Mouse (Mus musculus) midbrain, embryonic 13.5 days (tissue): ENCODE measurements at regions not wholly inside any gene's neighbourhood (a gene's known extent, or its start where the extent isn't known, plus 50 kb on each side); places are given as distances from the start of the nearest gene placed in this dataset.

Experiments used
- ATAC-seq: fragments of 200-750 bp; cut with Nextera tagmentation; 2 replicates; pipeline ENCODE4 v1.8.0; 2017; ENCODE audit warnings: mild to moderate bottlenecking, moderate TSS enrichment, moderate library complexity
- H3K27ac ChIP-seq: fragments of 300-500 bp; sonication (generic); 2 replicates; pipeline ENCODE4 v1.5.1; 2015; ENCODE audit warnings: inconsistent platforms, mild to moderate bottlenecking, moderate library complexity
- H3K27me3 ChIP-seq: fragments of 300-500 bp; sonication (generic); 2 replicates; pipeline ENCODE4 v1.6.1; 2015; ENCODE audit warnings: mild to moderate bottlenecking, inconsistent platforms
- H3K36me3 ChIP-seq: fragments of 300-500 bp; sonication (generic); 2 replicates; pipeline ENCODE4 v1.6.1; 2015; ENCODE audit warnings: mild to moderate bottlenecking, inconsistent platforms
- H3K4me1 ChIP-seq: fragments of 300-500 bp; sonication (generic); replicated peaks from 2 replicates; pipeline ENCODE4 v1.6.1; 2015; ENCODE audit warnings: inconsistent platforms
- H3K4me2 ChIP-seq: fragments of 300-500 bp; sonication (generic); replicated peaks from 2 replicates; pipeline ENCODE4 v1.6.1; 2015; ENCODE audit warnings: moderate library complexity, mild to moderate bottlenecking, inconsistent platforms
- H3K4me3 ChIP-seq: fragments of 300-500 bp; sonication (generic); replicated peaks from 2 replicates; pipeline ENCODE4 v1.5.1; 2015; ENCODE audit warnings: mild to moderate bottlenecking, inconsistent platforms
- H3K9ac ChIP-seq: fragments of 300-500 bp; sonication (generic); replicated peaks from 2 replicates; pipeline ENCODE4 v1.6.1; 2015; ENCODE audit warnings: mild to moderate bottlenecking, inconsistent platforms
- H3K9me3 ChIP-seq: fragments of 300-500 bp; sonication (generic); 2 replicates; pipeline ENCODE4 v1.6.1; 2016; ENCODE audit warnings: mild to moderate bottlenecking, inconsistent platforms
- WGBS: fragments of 180-500 bp; shearing (Covaris S2); methylation state at CpG from one replicate; pipeline ENCODE4 v1.1.7; 2015; 5-methylcytosine and 5-hydroxymethylcytosine counted together

DNA sequence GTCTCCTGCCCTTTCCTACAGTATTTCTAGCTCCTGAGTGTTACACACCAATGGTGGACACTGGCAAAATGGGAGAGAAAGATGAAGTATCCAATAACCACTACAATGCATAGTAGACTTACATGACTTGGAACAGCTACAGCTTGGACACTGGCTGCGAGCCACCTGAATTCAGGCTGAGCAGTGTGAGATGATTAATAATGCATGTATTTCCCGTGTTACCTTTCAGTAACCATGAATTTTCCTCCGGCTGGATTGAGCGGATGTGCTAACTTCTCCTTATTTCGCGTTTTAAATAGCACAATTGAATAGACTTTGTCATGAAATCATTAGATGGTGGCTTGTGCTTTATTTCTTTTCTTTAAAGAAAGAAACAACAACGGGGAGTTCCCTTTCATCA lies 142.4 kb upstream of the Gm17728 start:
- no peak overlapping the region for H3K4me3 ChIP-seq
- no peaks in the 10 kb centered on the region for H3K9me3 ChIP-seq
- no peak overlapping the region for H3K4me2 ChIP-seq
- H3K27me3 ChIP-seq, result no peaks in the 10 kb centered on the region
- 46% methylated on average over 7 of the region's 7 CpGs for WGBS
- H3K4me1 ChIP-seq, result 0 out of 2 replicates have a peak, but pooled peaks cover 6% of the 10 kb centered on the region
- H3K36me3 ChIP-seq, result no peaks in the 10 kb centered on the region
- H3K9ac ChIP-seq, result no peak overlapping the region
- 0 out of 2 replicates have a peak overlapping the region, but pooled peaks have one; percentile 4 for H3K27ac ChIP-seq
- no peak for ATAC-seq

DNA sequence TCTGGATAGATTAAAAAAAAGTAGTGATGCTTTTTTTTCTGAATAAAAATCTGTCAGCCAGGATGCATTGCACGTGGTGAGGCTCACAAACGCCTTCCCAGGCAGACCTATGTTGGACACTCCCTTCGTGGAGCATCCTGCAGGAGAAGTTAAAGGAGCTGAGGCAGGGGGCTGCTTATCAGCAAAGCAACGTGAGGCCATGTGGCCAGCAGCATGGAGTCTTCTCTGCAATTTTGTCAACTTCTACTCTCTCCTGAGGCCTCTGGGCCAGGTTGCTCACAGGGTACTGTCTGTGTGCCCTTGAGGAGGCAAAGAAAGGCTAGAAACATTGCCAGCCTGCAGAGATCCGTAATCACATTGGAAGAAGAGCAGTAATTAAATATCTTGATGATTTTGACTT lies 140.0 kb upstream of the Gm17728 start:
- no peaks in the 10 kb centered on the region for H3K9me3 ChIP-seq
- H3K9ac ChIP-seq, result no peak overlapping the region
- H3K36me3 ChIP-seq, result no peaks in the 10 kb centered on the region
- ATAC-seq, result no peak
- H3K4me2 ChIP-seq, result no peak overlapping the region
- no peak overlapping the region for H3K27ac ChIP-seq
- no peak overlapping the region for H3K4me3 ChIP-seq
- H3K4me1 ChIP-seq, result 0 out of 2 replicates have a peak, but pooled peaks cover under 1% of the 10 kb centered on the region
- 90% methylated on average over 5 of the region's 5 CpGs for WGBS
- no peaks in the 10 kb centered on the region for H3K27me3 ChIP-seq

DNA sequence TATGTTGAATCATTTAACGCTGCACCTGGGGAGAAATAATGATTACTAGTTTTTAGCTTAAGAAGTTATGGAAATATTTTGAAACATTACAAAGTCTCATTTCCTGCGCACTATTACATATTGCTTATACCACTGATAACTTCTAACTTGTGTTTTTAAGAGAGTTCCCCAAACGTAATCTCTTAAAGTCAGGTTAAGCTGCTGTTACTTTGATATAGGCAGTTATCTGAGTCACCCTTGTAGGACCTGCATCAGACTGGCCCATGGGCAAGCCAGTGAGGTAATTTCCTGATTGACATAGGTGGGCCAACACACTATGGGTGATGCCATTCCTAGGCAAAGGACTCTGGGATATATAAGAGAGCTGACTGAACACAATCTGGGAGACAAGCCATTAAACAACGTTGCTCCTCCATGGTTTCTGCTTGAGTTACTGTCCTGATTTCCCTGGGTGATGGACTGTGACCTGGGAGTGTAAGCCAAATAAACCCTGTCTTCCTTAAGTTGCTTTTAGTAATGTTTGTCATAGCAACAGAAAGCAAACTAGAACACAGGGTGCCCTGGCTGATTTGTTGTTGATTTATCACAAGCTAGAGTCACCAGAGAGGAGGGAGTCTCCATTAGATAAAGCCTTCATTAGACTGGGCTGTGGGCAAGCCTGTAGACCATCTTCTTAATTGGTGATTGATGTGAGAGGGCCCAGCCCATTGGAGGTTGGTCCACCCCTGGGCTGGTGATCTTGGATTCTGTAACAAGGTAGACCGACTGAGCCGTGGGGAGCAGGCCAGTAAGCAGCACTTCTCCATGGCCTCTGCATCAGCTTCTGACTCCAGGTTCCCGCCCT lies 139.3 kb upstream of the Gm17728 start:
- Histone ChIP-seq H3K9ac (no peak overlapping the region), H3K4me1 (0 out of 2 replicates have a peak, but pooled peaks cover 3% of the 10 kb centered on the region), H3K4me2 (no peak overlapping the region), H3K4me3 (no peak overlapping the region), H3K27me3 (no peaks in the 10 kb centered on the region), H3K9me3 (no peaks in the 10 kb centered on the region), H3K36me3 (no peaks in the 10 kb centered on the region), H3K27ac (no peak overlapping the region)
- ATAC-seq, result no peak
- 91% methylated on average over 7 of the region's 7 CpGs for WGBS

DNA sequence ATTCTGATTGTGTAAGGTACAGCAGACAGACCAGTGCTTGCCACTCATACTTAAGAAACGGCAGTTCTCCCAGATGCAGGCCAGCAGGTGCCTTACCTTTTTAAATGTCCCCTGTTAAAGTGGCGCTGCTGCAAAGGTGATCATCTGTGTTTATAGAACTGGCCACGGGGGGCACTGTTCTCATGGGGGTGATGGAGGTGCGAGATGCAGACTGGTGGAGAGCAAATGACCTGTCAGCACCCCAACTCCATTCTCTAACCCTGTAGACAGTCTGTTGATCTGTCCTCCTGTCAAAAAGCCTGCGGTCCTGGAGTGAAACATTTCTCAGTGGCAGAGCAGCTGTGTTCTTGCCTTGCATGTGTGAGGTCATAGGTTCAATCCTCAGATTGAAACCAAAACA lies 135.4 kb upstream of the Gm17728 start:
- WGBS, result 56% methylated on average over 5 of the region's 5 CpGs
- Histone ChIP-seq H3K4me1 (0 out of 2 replicates have a peak, but pooled peaks cover 3% of the 10 kb centered on the region), H3K27ac (no peak overlapping the region), H3K4me2 (no peak overlapping the region), H3K9ac (no peak overlapping the region), H3K9me3 (no peaks in the 10 kb centered on the region), H3K36me3 (no peaks in the 10 kb centered on the region), H3K27me3 (no peaks in the 10 kb centered on the region), H3K4me3 (no peak overlapping the region)
- no peak for ATAC-seq

DNA sequence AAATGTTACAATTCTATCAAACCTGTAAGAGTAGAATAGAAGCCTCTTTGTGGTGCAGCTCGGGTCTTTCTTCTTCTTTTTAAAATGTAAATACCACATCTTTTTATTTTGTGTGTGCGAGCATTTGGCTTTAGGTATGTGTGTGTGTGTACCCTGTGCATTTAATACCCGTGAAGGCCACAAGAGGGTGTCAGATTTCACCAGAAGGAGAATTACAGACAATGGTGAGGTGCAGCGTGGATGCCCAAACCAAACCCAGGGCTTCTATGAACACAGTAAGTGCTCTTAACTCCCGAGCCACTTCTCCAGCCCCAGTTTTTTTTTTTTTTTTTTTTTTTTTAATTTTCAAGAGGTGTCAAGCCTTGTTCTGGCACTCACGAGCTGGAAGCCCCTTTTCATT lies 135.0 kb upstream of the Gm17728 start:
- ATAC-seq, result no peak
- H3K27me3 ChIP-seq, result no peaks in the 10 kb centered on the region
- no peak overlapping the region for H3K4me2 ChIP-seq
- H3K4me1 ChIP-seq, result 0 out of 2 replicates have a peak, but pooled peaks cover 3% of the 10 kb centered on the region
- WGBS, result 71% methylated on average over 6 of the region's 6 CpGs
- H3K36me3 ChIP-seq, result no peaks in the 10 kb centered on the region
- no peaks in the 10 kb centered on the region for H3K9me3 ChIP-seq
- no peak overlapping the region for H3K9ac ChIP-seq
- H3K4me3 ChIP-seq, result no peak overlapping the region
- H3K27ac ChIP-seq, result no peak overlapping the region

DNA sequence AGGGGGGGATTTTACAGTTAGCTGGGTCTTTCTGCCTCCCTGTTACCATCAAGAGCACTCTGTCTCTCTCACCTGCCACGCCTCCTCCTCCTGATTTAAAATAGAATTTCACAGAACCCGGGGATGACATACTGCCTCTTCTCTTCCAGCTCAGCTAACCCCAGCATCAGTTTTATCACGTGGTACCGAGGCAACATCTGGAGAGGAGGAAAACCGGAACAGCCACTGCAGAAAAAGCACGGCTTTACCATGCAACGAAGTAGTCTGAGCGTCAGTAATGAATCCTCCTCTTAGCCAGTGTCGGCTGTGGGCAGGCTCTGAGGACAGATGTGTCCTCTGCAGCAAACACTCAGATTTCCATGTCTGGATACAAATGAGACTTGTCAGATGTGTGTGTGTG lies 134.2 kb upstream of the Gm17728 start:
- no peak overlapping the region for H3K27ac ChIP-seq
- no peaks in the 10 kb centered on the region for H3K27me3 ChIP-seq
- H3K36me3 ChIP-seq, result no peaks in the 10 kb centered on the region
- no peak for ATAC-seq
- H3K4me2 ChIP-seq, result no peak overlapping the region
- H3K9me3 ChIP-seq, result no peaks in the 10 kb centered on the region
- H3K4me1 ChIP-seq, result 0 out of 2 replicates have a peak, but pooled peaks cover 3% of the 10 kb centered on the region
- WGBS, result 71% methylated on average over 9 of the region's 9 CpGs
- H3K9ac ChIP-seq, result no peak overlapping the region
- no peak overlapping the region for H3K4me3 ChIP-seq

DNA sequence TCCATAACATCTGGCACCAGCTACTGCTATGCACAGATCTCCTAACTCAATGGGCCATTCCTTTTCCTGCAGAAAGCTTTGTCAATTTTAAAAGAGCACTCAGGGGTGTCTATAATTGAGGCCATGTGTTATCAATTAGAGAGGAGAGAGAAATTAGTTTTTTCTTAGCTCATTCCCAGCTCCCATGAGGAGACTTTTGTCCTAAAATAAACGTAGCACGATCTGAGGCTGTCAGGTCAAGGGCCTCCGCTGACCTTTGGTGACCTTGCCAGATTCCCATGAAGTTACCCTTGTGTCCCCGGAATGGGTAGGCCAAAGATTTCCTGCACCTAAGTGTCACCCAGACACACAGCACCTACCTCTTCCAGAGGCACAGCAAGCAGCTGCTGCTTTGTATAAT lies 130.3 kb upstream of the Gm17728 start:
- Histone ChIP-seq H3K36me3 (no peaks in the 10 kb centered on the region), H3K27ac (no peak overlapping the region), H3K4me2 (no peak overlapping the region), H3K4me3 (no peak overlapping the region), H3K27me3 (no peaks in the 10 kb centered on the region), H3K9me3 (no peaks in the 10 kb centered on the region), H3K9ac (no peak overlapping the region), H3K4me1 (0 out of 2 replicates have a peak, but pooled peaks cover 3% of the 10 kb centered on the region)
- ATAC-seq, result no peak
- WGBS, result 39% methylated on average over 4 of the region's 4 CpGs

DNA sequence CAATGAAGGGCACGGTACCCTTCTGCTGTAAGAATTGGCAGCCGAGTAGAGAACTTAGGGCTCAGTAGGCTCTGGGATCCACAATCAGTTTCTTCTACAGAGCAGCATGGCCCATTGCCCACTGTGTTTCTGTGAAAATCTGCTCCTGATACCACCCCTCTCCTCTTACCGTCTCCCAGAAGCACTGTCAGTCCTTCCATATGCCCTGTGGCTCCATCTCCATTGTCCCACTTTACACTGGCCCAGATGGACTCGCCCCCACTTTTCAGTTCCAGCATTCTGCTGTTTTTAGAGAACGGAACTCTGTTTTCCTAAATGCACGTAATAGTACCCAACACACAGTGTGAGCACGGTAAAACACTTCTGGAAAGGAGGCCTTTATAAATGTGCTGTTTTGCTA lies 129.6 kb upstream of the Gm17728 start:
- Histone ChIP-seq H3K27ac (no peak overlapping the region), H3K27me3 (no peaks in the 10 kb centered on the region), H3K4me1 (0 out of 2 replicates have a peak, but pooled peaks cover 3% of the 10 kb centered on the region), H3K4me2 (no peak overlapping the region), H3K9ac (no peak overlapping the region), H3K9me3 (no peaks in the 10 kb centered on the region), H3K4me3 (no peak overlapping the region), H3K36me3 (no peaks in the 10 kb centered on the region)
- ATAC-seq, result no peak
- 88% methylated on average over 7 of the region's 7 CpGs for WGBS

DNA sequence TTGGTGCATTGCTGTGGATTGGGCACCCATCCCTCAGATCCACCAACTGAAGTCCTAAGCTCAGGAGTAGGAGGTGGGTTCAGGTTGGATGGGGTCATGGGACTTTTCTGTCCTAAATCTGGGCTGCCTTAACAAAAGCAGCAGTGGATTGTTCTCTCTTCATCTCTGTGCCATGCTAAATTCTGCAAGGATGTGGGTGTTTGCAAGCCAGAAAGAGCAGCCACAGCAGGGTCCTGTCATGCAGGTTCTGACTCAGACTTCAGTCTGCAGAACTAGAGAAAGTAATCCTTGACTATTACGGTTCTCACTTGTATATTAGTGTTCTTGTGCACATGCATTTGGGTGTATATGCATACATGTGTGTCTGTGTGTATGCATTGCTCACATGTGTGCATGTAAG lies 125.5 kb upstream of the Gm17728 start:
- 89% methylated on average over 1 of the region's 1 CpGs for WGBS

DNA sequence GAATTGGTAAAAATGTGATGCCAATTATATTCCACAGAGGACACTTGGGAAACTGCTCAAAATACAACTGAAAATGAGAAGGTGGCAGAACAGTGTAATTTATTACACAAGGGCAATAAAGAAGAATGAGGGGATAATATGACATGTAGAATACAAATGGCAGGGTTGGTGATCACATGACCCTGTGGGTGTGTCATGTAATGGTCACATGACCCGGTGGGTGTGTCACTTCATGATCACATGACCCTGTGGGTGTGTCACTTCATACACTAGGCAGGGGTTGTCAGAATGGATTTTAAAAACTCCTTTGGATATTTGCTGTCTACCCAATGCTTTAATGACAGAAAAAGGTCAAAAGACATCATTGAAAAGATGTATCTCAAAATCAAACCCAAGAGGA lies 123.6 kb upstream of the Gm17728 start:
- no peaks in the 10 kb centered on the region for H3K9me3 ChIP-seq
- H3K27me3 ChIP-seq, result no peaks in the 10 kb centered on the region
- WGBS, result 96% methylated on average over 1 of the region's 1 CpGs
- no peak overlapping the region for H3K4me3 ChIP-seq
- H3K36me3 ChIP-seq, result no peaks in the 10 kb centered on the region
- H3K9ac ChIP-seq, result no peak overlapping the region
- no peak overlapping the region for H3K27ac ChIP-seq
- no peak for ATAC-seq
- H3K4me1 ChIP-seq, result peaks cover 3% of the 10 kb centered on the region; the same call in 1 of the 2 replicates
- H3K4me2 ChIP-seq, result no peak overlapping the region

More for the DNA sequence above, 125.5 kb upstream of the Gm17728 start:
- H3K27ac ChIP-seq, result no peak overlapping the region
- no peaks in the 10 kb centered on the region; the same call in 1 of the 2 replicates for H3K4me1 ChIP-seq
- H3K9ac ChIP-seq, result no peak overlapping the region
- no peaks in the 10 kb centered on the region for H3K36me3 ChIP-seq
- H3K27me3 ChIP-seq, result no peaks in the 10 kb centered on the region
- H3K9me3 ChIP-seq, result no peaks in the 10 kb centered on the region
- no peak overlapping the region for H3K4me3 ChIP-seq
- ATAC-seq, result no peak
- H3K4me2 ChIP-seq, result no peak overlapping the region

DNA sequence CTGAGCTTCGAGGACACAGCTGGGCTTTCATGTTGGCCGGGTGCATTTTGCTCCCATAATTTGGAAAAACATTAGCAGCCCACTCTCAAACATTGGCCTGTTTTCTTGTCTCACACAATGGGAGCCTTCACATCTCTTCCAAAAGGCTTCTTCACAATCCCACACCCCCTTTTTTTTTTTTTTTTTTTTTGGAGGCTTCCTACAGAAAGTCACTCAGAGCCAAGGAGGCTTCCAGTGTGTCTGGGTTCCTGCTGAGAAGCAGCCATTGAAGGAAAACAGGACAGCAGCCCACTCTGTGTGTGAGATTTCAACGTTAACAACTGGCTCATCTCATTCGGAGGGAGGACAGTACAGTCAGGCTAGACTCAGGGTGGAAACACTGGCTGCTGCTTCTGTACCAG lies 120.8 kb upstream of the Gm17728 start:
- Histone ChIP-seq H3K4me3 (no peak overlapping the region), H3K4me2 (no peak overlapping the region), H3K36me3 (no peaks in the 10 kb centered on the region), H3K9ac (no peak overlapping the region), H3K27ac (no peak overlapping the region), H3K27me3 (no peaks in the 10 kb centered on the region), H3K4me1 (peaks cover 3% of the 10 kb centered on the region; the same call in 1 of the 2 replicates), H3K9me3 (no peaks in the 10 kb centered on the region)
- 42% methylated on average over 4 of the region's 4 CpGs for WGBS
- no peak for ATAC-seq

DNA sequence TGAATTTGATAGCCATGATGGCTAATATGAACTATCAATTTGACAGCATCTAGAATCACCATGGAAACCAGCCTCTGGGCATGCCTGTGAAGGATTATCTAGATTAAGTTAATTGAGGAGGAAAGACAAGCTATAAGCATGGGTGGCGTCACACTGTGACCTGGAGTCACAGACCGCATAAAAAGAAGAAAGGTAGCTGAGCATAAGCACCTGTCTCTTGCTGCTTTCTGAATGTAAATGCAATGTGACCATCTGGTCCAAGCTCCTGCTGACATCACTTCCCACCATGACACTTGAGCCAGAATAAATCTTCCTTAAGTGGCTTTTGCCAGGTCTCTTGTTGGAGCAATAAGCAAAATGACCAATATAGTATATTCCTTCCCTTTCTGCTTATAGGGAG lies 113.4 kb upstream of the Gm17728 start:
- Histone ChIP-seq H3K27me3 (no peaks in the 10 kb centered on the region), H3K36me3 (no peaks in the 10 kb centered on the region), H3K27ac (no peak overlapping the region), H3K4me1 (no peaks in the 10 kb centered on the region), H3K9ac (no peak overlapping the region), H3K4me2 (no peak overlapping the region), H3K9me3 (no peaks in the 10 kb centered on the region), H3K4me3 (no peak overlapping the region)
- ATAC-seq, result no peak
- 19% methylated on average over 2 of the region's 2 CpGs for WGBS
